Mouse (Mus musculus): ENCODE measurements around the gene Usp33. TPM values are rescaled to one million over a fixed set of nuclear protein-coding genes. Genes with fewer than 3 reads are reported as not detected.

Usp33 gene
- polyA plus RNA-seq (2014; fragmentation: Nextera tagmentation; extraction: Ambion mirVana), result 51.0 and 52.3 TPM in 2 replicates

- 8% methylated on average over 36 of the region's 44 CpGs for WGBS
- Histone ChIP-seq H3K27ac (ENCODE audit: low read depth) (peak within 1 kb of the TSS; percentile 75), H3K4me3 (ENCODE audit: low read depth, low read length) (peak within 1 kb of the TSS; percentile 75), H3K4me2 (ENCODE audit: low read length) (peak within 1 kb of the TSS; percentile 60), H3K9ac (ENCODE audit: low read length) (peak within 1 kb of the TSS; percentile 87), H3K36me3 (ENCODE audit: control insufficient read depth, insufficient read depth, low read length) (no peaks in the 10 kb centered on the region), H3K27me3 (replicated peaks; ENCODE audit: control insufficient read depth, insufficient read depth, low read length) (no peaks in the 10 kb centered on the region), H3K9me3 (ENCODE audit: control insufficient read depth, low read length) (no peaks in the 10 kb centered on the region), H3K4me1 (replicated peaks; ENCODE audit: control insufficient read depth, insufficient read depth, low read length) (peaks cover 21% of the 10 kb centered on the region)
- DNase-seq (ENCODE audit: low spot score) (peak; percentile 95), ATAC-seq (replicated peaks; ENCODE audit: low FRiP score, low TSS enrichment, low read depth) (peak; percentile 94)
Measured at GRCm38 (mm10) chr3:152345732-152346632, at the start of gene Usp33. Gene Usp33 (plus strand): TSS chr3:152346478.

GRCm38 (mm10) chr3:152300376-152301337 is 45.6 kb upstream of the Usp33 start:
- H3K4me1 ChIP-seq (replicated peaks; ENCODE audit: control insufficient read depth, insufficient read depth, low read length), result peaks cover 14% of the 10 kb centered on the region
- H3K4me3 ChIP-seq (ENCODE audit: low read depth, low read length), result no peak overlapping the region
- no peak for ATAC-seq (replicated peaks; ENCODE audit: low FRiP score, low TSS enrichment, low read depth)
- DNase-seq (ENCODE audit: low spot score), result no peak
- H3K9ac ChIP-seq (ENCODE audit: low read length), result no peak overlapping the region
- H3K27me3 ChIP-seq (replicated peaks; ENCODE audit: control insufficient read depth, insufficient read depth, low read length), result no peaks in the 10 kb centered on the region
- H3K4me2 ChIP-seq (ENCODE audit: low read length), result no peak overlapping the region
- H3K9me3 ChIP-seq (ENCODE audit: control insufficient read depth, low read length), result peaks cover 4% of the 10 kb centered on the region; the same call in 1 of the 2 replicates
- H3K36me3 ChIP-seq (ENCODE audit: control insufficient read depth, insufficient read depth, low read length), result peaks cover 8% of the 10 kb centered on the region
- WGBS, result 84% methylated on average over 14 of the region's 14 CpGs
- no peak overlapping the region; the same call in 1 of the 2 replicates for H3K27ac ChIP-seq (ENCODE audit: low read depth)

- no peak for DNase-seq (ENCODE audit: low spot score)
- no peak overlapping the region for H3K4me3 ChIP-seq (ENCODE audit: low read depth, low read length)
- no peaks in the 10 kb centered on the region for H3K36me3 ChIP-seq (ENCODE audit: control insufficient read depth, insufficient read depth, low read length)
- no peak overlapping the region for H3K4me2 ChIP-seq (ENCODE audit: low read length)
- H3K27me3 ChIP-seq (replicated peaks; ENCODE audit: control insufficient read depth, insufficient read depth, low read length), result no peaks in the 10 kb centered on the region
- WGBS, result 64% methylated on average over 9 of the region's 9 CpGs
- H3K9me3 ChIP-seq (ENCODE audit: control insufficient read depth, low read length), result peaks cover 4% of the 10 kb centered on the region; the same call in 1 of the 2 replicates
- no peak for ATAC-seq (replicated peaks; ENCODE audit: low FRiP score, low TSS enrichment, low read depth)
- H3K27ac ChIP-seq (ENCODE audit: low read depth), result 0 out of 2 replicates have a peak overlapping the region, but pooled peaks have one; percentile 64
- H3K4me1 ChIP-seq (replicated peaks; ENCODE audit: control insufficient read depth, insufficient read depth, low read length), result peaks cover 14% of the 10 kb centered on the region
- no peak overlapping the region for H3K9ac ChIP-seq (ENCODE audit: low read length)
Measured at GRCm38 (mm10) chr3:152302991-152303390, 43.3 kb upstream of the Usp33 start.

- DNase-seq (ENCODE audit: low spot score) (no peak), ATAC-seq (replicated peaks; ENCODE audit: low FRiP score, low TSS enrichment, low read depth) (no peak)
- no peak overlapping the region for H3K4me2 ChIP-seq (ENCODE audit: low read length)
- WGBS, result 19% methylated on average over 6 of the region's 6 CpGs
- H3K4me1 ChIP-seq (replicated peaks; ENCODE audit: control insufficient read depth, insufficient read depth, low read length), result peaks cover 22% of the 10 kb centered on the region
- no peak overlapping the region for H3K9ac ChIP-seq (ENCODE audit: low read length)
- peaks cover 4% of the 10 kb centered on the region; the same call in 1 of the 2 replicates for H3K9me3 ChIP-seq (ENCODE audit: control insufficient read depth, low read length)
- H3K27ac ChIP-seq (ENCODE audit: low read depth), result peak overlapping the region; percentile 64
- no peaks in the 10 kb centered on the region for H3K36me3 ChIP-seq (ENCODE audit: control insufficient read depth, insufficient read depth, low read length)
- H3K4me3 ChIP-seq (ENCODE audit: low read depth, low read length), result no peak overlapping the region
- no peaks in the 10 kb centered on the region for H3K27me3 ChIP-seq (replicated peaks; ENCODE audit: control insufficient read depth, insufficient read depth, low read length)
Measured at GRCm38 (mm10) chr3:152304093-152304815, 42.0 kb upstream of the Usp33 start.

DNA sequence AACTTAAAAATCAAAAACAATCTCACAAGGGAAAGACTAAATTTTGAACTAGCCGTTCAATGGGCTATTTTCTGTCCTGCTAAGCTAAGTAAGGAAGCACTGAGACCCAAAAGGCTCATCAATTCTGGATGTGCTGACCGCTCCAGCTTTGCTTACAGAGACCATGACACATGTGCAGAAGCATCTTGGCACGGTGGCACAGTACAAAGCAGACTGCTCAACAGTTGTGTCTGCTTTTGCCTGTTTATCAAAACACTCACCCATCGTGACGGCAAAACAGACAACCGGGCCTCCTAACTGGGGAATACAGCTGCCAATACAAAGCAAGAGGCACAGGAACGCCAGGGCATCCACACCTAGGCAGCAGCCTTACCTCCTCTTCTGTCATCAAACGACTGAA is 41.2 kb upstream of the Usp33 start:
- peak overlapping the region; percentile 64 for H3K27ac ChIP-seq (ENCODE audit: low read depth)
- WGBS, result 60% methylated on average over 8 of the region's 8 CpGs
- ATAC-seq (replicated peaks; ENCODE audit: low FRiP score, low TSS enrichment, low read depth), result no peak
- H3K9ac ChIP-seq (ENCODE audit: low read length), result no peak overlapping the region
- H3K27me3 ChIP-seq (replicated peaks; ENCODE audit: control insufficient read depth, insufficient read depth, low read length), result no peaks in the 10 kb centered on the region
- H3K36me3 ChIP-seq (ENCODE audit: control insufficient read depth, insufficient read depth, low read length), result no peaks in the 10 kb centered on the region
- H3K9me3 ChIP-seq (ENCODE audit: control insufficient read depth, low read length), result peaks cover 4% of the 10 kb centered on the region; the same call in 1 of the 2 replicates
- H3K4me1 ChIP-seq (replicated peaks; ENCODE audit: control insufficient read depth, insufficient read depth, low read length), result peaks cover 29% of the 10 kb centered on the region
- no peak overlapping the region for H3K4me3 ChIP-seq (ENCODE audit: low read depth, low read length)
- no peak overlapping the region for H3K4me2 ChIP-seq (ENCODE audit: low read length)
- no peak for DNase-seq (ENCODE audit: low spot score)

DNA sequence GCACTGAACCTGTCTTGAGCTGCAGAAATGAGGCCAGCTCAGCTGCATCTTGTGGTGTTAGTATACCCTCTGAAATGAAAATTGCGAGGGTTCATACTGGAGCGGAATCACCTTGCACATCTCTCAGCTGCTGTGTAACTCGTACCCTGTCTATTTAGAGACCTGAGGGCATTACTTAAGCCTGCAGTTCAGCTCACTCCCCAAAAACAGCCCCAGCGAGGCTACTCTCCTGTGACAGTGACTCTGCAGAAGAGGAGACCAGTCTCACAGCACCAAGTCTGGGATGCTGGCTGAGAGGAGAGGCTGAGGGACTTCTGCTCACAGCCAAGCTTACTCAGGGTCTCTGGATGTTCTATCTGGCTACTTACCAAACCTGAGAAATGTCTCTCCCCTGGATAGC is 40.3 kb upstream of the Usp33 start:
- no peak overlapping the region for H3K9ac ChIP-seq (ENCODE audit: low read length)
- H3K9me3 ChIP-seq (ENCODE audit: control insufficient read depth, low read length), result peaks cover 3% of the 10 kb centered on the region; the same call in 1 of the 2 replicates
- H3K4me1 ChIP-seq (replicated peaks; ENCODE audit: control insufficient read depth, insufficient read depth, low read length), result peaks cover 29% of the 10 kb centered on the region
- DNase-seq (ENCODE audit: low spot score) (no peak), ATAC-seq (replicated peaks; ENCODE audit: low FRiP score, low TSS enrichment, low read depth) (no peak)
- H3K4me3 ChIP-seq (ENCODE audit: low read depth, low read length), result no peak overlapping the region
- 88% methylated on average over 4 of the region's 4 CpGs for WGBS
- H3K27me3 ChIP-seq (replicated peaks; ENCODE audit: control insufficient read depth, insufficient read depth, low read length), result no peaks in the 10 kb centered on the region
- no peaks in the 10 kb centered on the region for H3K36me3 ChIP-seq (ENCODE audit: control insufficient read depth, insufficient read depth, low read length)
- H3K27ac ChIP-seq (ENCODE audit: low read depth), result no peak overlapping the region
- H3K4me2 ChIP-seq (ENCODE audit: low read length), result no peak overlapping the region

- ATAC-seq (replicated peaks; ENCODE audit: low FRiP score, low TSS enrichment, low read depth) (peak; percentile 87), DNase-seq (ENCODE audit: low spot score) (peak; percentile 71)
- WGBS, result 12% methylated on average over 10 of the region's 10 CpGs
- Histone ChIP-seq H3K4me1 (replicated peaks; ENCODE audit: control insufficient read depth, insufficient read depth, low read length) (peaks cover 24% of the 10 kb centered on the region), H3K4me2 (ENCODE audit: low read length) (no peak overlapping the region), H3K9me3 (ENCODE audit: control insufficient read depth, low read length) (no peaks in the 10 kb centered on the region), H3K4me3 (ENCODE audit: low read depth, low read length) (no peak overlapping the region), H3K36me3 (ENCODE audit: control insufficient read depth, insufficient read depth, low read length) (peaks cover 17% of the 10 kb centered on the region; the same call in 1 of the 2 replicates), H3K27me3 (replicated peaks; ENCODE audit: control insufficient read depth, insufficient read depth, low read length) (no peaks in the 10 kb centered on the region), H3K9ac (ENCODE audit: low read length) (0 out of 2 replicates have a peak overlapping the region, but pooled peaks have one; percentile 13), H3K27ac (ENCODE audit: low read depth) (peak overlapping the region; percentile 88)
Measured at GRCm38 (mm10) chr3:152308485-152309249, 37.6 kb upstream of the Usp33 start.

All from intestine, embryonic 14.5 days (tissue).